In the genomic region with DNA sequence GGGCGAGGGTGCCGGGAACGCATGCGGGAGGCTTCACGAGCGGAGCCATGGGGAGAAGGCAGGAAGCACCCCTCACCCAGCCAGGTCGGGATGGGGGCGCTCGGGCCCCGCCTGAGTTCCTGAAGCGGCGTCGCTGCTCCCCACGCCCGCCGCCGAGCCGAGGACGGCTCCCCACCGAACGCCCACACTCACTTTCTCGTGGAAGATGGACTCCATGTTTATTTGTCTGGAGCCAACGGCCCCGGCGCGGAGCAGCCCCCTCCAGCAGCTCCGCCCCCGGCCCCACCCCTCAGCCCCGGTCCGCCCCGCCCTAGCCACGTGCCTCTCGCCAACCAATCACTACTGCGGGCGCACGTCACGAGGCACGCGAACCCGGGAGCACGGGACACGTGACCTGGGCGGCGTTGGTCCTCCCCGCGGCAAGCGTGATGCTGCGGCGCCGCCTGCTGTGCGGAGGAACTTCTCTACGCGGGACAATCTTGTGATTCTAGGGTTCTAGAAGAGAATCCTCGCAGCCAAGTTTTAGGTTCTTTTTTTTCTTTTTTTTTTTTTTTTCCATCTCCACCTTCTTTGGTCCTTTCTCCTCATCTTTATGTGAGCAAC, we compare ENCODE assay signal across 8 mouse cellular contexts. TPM values are rescaled to one million over a fixed set of nuclear protein-coding genes. Genes with fewer than 3 reads are reported as not detected.
A peak's percentile ranks its signal among the peaks of the same experiment; 100 is the strongest.
DNase-seq lines count a peak whose midpoint lies in the region; ATAC-seq and TF ChIP-seq lines count a peak whose summit lies in the region.

Gene Atxn3, minus strand, starts transcription at position 305 of the 603 bp plus-strand sequence.

- H3K4me1 ChIP-seq in erythroblast, embryonic 14.5 days (ENCODE audit: control insufficient read depth), result peaks cover 27% of the 10 kb centered on the region
- H3K4me1 ChIP-seq in heart, embryonic 13.5 days, result peaks cover 14% of the 10 kb centered on the region
- peaks cover 32% of the 10 kb centered on the region for H3K4me1 ChIP-seq in liver, embryonic 12.5 days
- H3K4me1 ChIP-seq in stomach, embryonic 15.5 days, result 0 out of 2 replicates have a peak, but pooled peaks cover 2% of the 10 kb centered on the region

- H3K9me3 ChIP-seq in erythroblast, embryonic 14.5 days (ENCODE audit: control insufficient read depth, low read length), result no peaks in the 10 kb centered on the region
- H3K9me3 ChIP-seq in heart, embryonic 13.5 days, result no peaks in the 10 kb centered on the region
- H3K9me3 ChIP-seq in liver, embryonic 12.5 days (replicated peaks), result no peaks in the 10 kb centered on the region
- H3K9me3 ChIP-seq in stomach, embryonic 15.5 days, result no peaks in the 10 kb centered on the region

- peak within 1 kb of the TSS; percentile 76 for H3K27ac ChIP-seq in heart, embryonic 13.5 days (replicated peaks)
- H3K27ac ChIP-seq in liver, embryonic 12.5 days, result peak within 1 kb of the TSS; percentile 81
- peak within 1 kb of the TSS; percentile 78 for H3K27ac ChIP-seq in stomach, embryonic 15.5 days

- H3K79me3 ChIP-seq in C2C12 (ENCODE audit: low read depth), result peaks cover 10% of the 10 kb centered on the region

- no peaks in the 10 kb centered on the region for H3K27me3 ChIP-seq in C2C12 (ENCODE audit: control insufficient read depth, insufficient read depth, insufficient read length)
- no peaks in the 10 kb centered on the region for H3K27me3 ChIP-seq in erythroblast, embryonic 14.5 days (ENCODE audit: control insufficient read depth)
- no peaks in the 10 kb centered on the region for H3K27me3 ChIP-seq in heart, embryonic 13.5 days (replicated peaks)
- no peaks in the 10 kb centered on the region for H3K27me3 ChIP-seq in liver, embryonic 12.5 days (replicated peaks)
- no peaks in the 10 kb centered on the region for H3K27me3 ChIP-seq in stomach, embryonic 15.5 days (replicated peaks)

- ATAC-seq in heart, embryonic 13.5 days (ENCODE audit: extremely low read depth, insufficient number of reproducible peaks, low FRiP score, low TSS enrichment), result peak; percentile 99
- ATAC-seq in liver, embryonic 12.5 days, result peak; percentile 97
- ATAC-seq in stomach, embryonic 15.5 days (ENCODE audit: insufficient read depth, low FRiP score, low read depth), result peak; percentile 99

- peak within 1 kb of the TSS; percentile 90 for H3ac ChIP-seq in C2C12 (ENCODE audit: control insufficient read depth, insufficient read length, low read depth)

- peak within 1 kb of the TSS; percentile 84 for H3K4me2 ChIP-seq in heart, embryonic 13.5 days
- peak within 1 kb of the TSS; percentile 77 for H3K4me2 ChIP-seq in liver, embryonic 12.5 days
- H3K4me2 ChIP-seq in stomach, embryonic 15.5 days, result peak within 1 kb of the TSS; percentile 67

- peak; percentile 76 for TF ChIP-seq POLR2A in brain, embryonic 14.5 days (IDR thresholded peaks at IDR 0.05; ENCODE audit: borderline replicate concordance, extremely low read depth, insufficient read depth, insufficient read length, poor library complexity, severe bottlenecking)

- peak; percentile 93 for TF ChIP-seq CTCF in C2C12 (IDR thresholded peaks at IDR 0.05; ENCODE audit: control insufficient read depth, insufficient read depth, insufficient read length)
- TF ChIP-seq CTCF in brain, embryonic 14.5 days (IDR thresholded peaks at IDR 0.05; ENCODE audit: borderline replicate concordance, extremely low read depth, insufficient read depth, insufficient read length), result peak; percentile 50

- peaks cover 30% of the 10 kb centered on the region for H3K79me2 ChIP-seq in C2C12 (ENCODE audit: control insufficient read depth, insufficient read depth)

- peak; percentile 99 for DNase-seq in brain, embryonic 14.5 days (ENCODE audit: low read depth)
- peak; percentile 99 for DNase-seq in kidney, postnatal 10 days
- peak; percentile 94 to 96 for DNase-seq in natural killer cell, adult 2 months (ENCODE audit: low spot score in 2 of 2)

- peak within 1 kb of the TSS; percentile 93 for H3K9ac ChIP-seq in heart, embryonic 13.5 days
- H3K9ac ChIP-seq in liver, embryonic 12.5 days, result peak within 1 kb of the TSS; percentile 90
- H3K9ac ChIP-seq in stomach, embryonic 15.5 days, result peak within 1 kb of the TSS; percentile 63

- no peaks in the 10 kb centered on the region for H3K36me3 ChIP-seq in C2C12 (ENCODE audit: control insufficient read depth, insufficient read depth)
- peaks cover 3% of the 10 kb centered on the region; the same call in 1 of the 2 replicates for H3K36me3 ChIP-seq in erythroblast, embryonic 14.5 days (ENCODE audit: control insufficient read depth)
- H3K36me3 ChIP-seq in heart, embryonic 13.5 days, result no peaks in the 10 kb centered on the region
- peaks cover 3% of the 10 kb centered on the region; the same call in 1 of the 2 replicates for H3K36me3 ChIP-seq in liver, embryonic 12.5 days
- H3K36me3 ChIP-seq in stomach, embryonic 15.5 days, result no peaks in the 10 kb centered on the region

- under 1% methylated on average over 54 of the region's 54 CpGs for WGBS in heart, embryonic 13.5 days
- WGBS in liver, embryonic 12.5 days (ENCODE audit: insufficient replicate concordance), result 0% methylated on average over 51 of the region's 54 CpGs
- under 1% methylated on average over 54 of the region's 54 CpGs for WGBS in stomach, embryonic 15.5 days

- peak within 1 kb of the TSS; percentile 64 for H3K4me3 ChIP-seq in C2C12 (ENCODE audit: insufficient read depth, poor library complexity, severe bottlenecking)
- H3K4me3 ChIP-seq in erythroblast, embryonic 14.5 days (replicated peaks), result peak within 1 kb of the TSS; percentile 95
- peak within 1 kb of the TSS; percentile 95 for H3K4me3 ChIP-seq in heart, embryonic 13.5 days
- H3K4me3 ChIP-seq in liver, embryonic 12.5 days, result peak within 1 kb of the TSS; percentile 91
- peak within 1 kb of the TSS; percentile 95 for H3K4me3 ChIP-seq in stomach, embryonic 15.5 days (replicated peaks)

TF ChIP-seq in C2C12, 6 proteins besides CTCF, POLR2A, EP300 and RAD21:
- TF ChIP-seq FOSL1 (IDR thresholded peaks at IDR 0.05; ENCODE audit: insufficient read depth, low read length, poor library complexity, severe bottlenecking) (no peak), USF1 (IDR thresholded peaks at IDR 0.05; ENCODE audit: low read depth) (peak; percentile 97), MYOG (IDR thresholded peaks at IDR 0.05; ENCODE audit: control insufficient read depth, extremely low read depth, insufficient read length) (no peak), MAX (IDR thresholded peaks at IDR 0.05) (peak; percentile 57)
TF ChIP-seq in C2C12: peak in this region for 2.

RNA-seq across cellular contexts. Expression of gene Atxn3, which starts in this region (rescaled TPM):
- 2.0 TPM for polyA plus RNA-seq in C2C12 (2012; fragmentation: generic; extraction: Trizol)
- 13.9 and 15.5 TPM in 2 replicates for polyA plus RNA-seq in brain, embryonic 14.5 days (2012; rRNA removed)
- 0.05 and 0.06 TPM in 2 replicates for polyA plus RNA-seq in erythroblast, embryonic 14.5 days (2012)
- polyA plus RNA-seq in heart, embryonic 13.5 days (2015; fragmentation: Nextera tagmentation; extraction: Ambion mirVana), result 7.3 and 7.9 TPM in 2 replicates
- 12.4 and 15.3 TPM in 2 replicates for polyA plus RNA-seq in liver, embryonic 12.5 days (2016; fragmentation: Nextera tagmentation; extraction: Ambion mirVana)
- polyA plus RNA-seq in stomach, embryonic 15.5 days (2015; fragmentation: Nextera tagmentation; extraction: Ambion mirVana), result 11.8 and 14.6 TPM in 2 replicates

Comparison
In these comparisons a context has a peak if more than half of its experiments do, and no peak if none do; other contexts are left out.
1. Peak in every context shown above with its lines: DNase-seq, ATAC-seq, H3K4me3 ChIP-seq and H3K27ac ChIP-seq.